Mouse (Mus musculus): ENCODE data around the gene Lrrc8e. TPM values are rescaled to one million over a fixed set of nuclear protein-coding genes. Genes with fewer than 3 reads are reported as not detected.

Gene Lrrc8e
- polyA plus RNA-seq, 1 experiment from 2014 or later: 1.3 TPM

- H3K4me3 ChIP-seq (ENCODE audit: low read depth, low read length): no peak overlapping the region
- WGBS: 48% methylated on average over 10 of the region's 10 CpGs
- no peaks in the 10 kb centered on the region for H3K9me3 ChIP-seq (ENCODE audit: control insufficient read depth, low read length)
- ATAC-seq (replicated peaks; ENCODE audit: low FRiP score, low TSS enrichment, low read depth) (no peak), DNase-seq (ENCODE audit: low spot score) (no peak)
- no peak overlapping the region for H3K9ac ChIP-seq (ENCODE audit: low read length)
- H3K36me3 ChIP-seq (ENCODE audit: control insufficient read depth, insufficient read depth, low read length): no peaks in the 10 kb centered on the region
- no peak overlapping the region for H3K4me2 ChIP-seq (ENCODE audit: low read length)
- no peaks in the 10 kb centered on the region for H3K4me1 ChIP-seq (replicated peaks; ENCODE audit: control insufficient read depth, insufficient read depth, low read length)
- H3K27me3 ChIP-seq (replicated peaks; ENCODE audit: control insufficient read depth, insufficient read depth, low read length): no peaks in the 10 kb centered on the region
- no peak overlapping the region for H3K27ac ChIP-seq (ENCODE audit: low read depth)
Measured at GRCm38 (mm10) chr8:4230612-4231351, 4.2 kb downstream of the Lrrc8e start.

DNA sequence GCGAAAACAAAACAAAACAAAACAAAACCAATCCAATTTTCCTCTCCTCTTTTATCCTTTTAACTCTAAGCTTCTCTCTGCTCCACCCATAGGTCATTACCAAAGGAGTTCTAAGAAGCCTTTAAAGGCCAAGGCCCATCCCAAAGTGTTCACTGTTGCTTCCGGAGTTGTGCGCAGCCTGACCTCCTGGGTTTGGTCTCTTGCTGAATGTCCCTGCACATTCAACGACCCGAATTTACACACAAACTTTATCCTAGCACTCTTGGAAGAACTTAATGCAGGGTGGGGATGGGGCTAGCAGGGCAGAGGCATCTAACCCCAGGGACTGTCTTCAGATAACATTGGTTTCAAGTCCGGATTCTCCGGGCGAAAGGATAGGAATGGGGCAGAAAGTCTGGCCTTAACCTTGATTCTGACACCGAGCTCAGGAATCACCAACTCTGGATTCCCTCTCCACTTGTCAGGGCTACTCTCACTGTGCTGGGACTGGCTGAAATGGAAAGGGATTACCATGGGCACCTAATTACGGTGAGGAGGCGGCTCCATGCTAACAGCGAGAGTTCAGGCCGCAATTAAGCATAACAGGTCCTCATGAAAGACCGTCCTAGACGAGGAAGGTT lies 11.3 kb downstream of the Lrrc8e start:
- Histone ChIP-seq H3K9me3 (ENCODE audit: control insufficient read depth, low read length) (no peaks in the 10 kb centered on the region), H3K27ac (ENCODE audit: low read depth) (peak overlapping the region; percentile 88), H3K9ac (ENCODE audit: low read length) (peak overlapping the region; percentile 53), H3K4me3 (ENCODE audit: low read depth, low read length) (peak overlapping the region; percentile 90), H3K4me2 (ENCODE audit: low read length) (peak overlapping the region; percentile 54), H3K36me3 (ENCODE audit: control insufficient read depth, insufficient read depth, low read length) (peaks cover 10% of the 10 kb centered on the region), H3K4me1 (replicated peaks; ENCODE audit: control insufficient read depth, insufficient read depth, low read length) (peaks cover 20% of the 10 kb centered on the region), H3K27me3 (replicated peaks; ENCODE audit: control insufficient read depth, insufficient read depth, low read length) (no peaks in the 10 kb centered on the region)
- DNase-seq (ENCODE audit: low spot score) (no peak), ATAC-seq (replicated peaks; ENCODE audit: low FRiP score, low TSS enrichment, low read depth) (peak; percentile 8; the same call in 1 of the 2 replicates)
- WGBS: 21% methylated on average over 15 of the region's 15 CpGs

GRCm38 (mm10) chr8:4238434-4239192 lies 12.0 kb downstream of the Lrrc8e start, which contains the start of the genes Map2k7 and Gm49320:
TSS of gene Map2k7 (plus strand) at chr8:4238740.
TSS of gene Gm49320 (plus strand) at chr8:4238865.
- Histone ChIP-seq H3K4me1 (replicated peaks; ENCODE audit: control insufficient read depth, insufficient read depth, low read length) (peaks cover 20% of the 10 kb centered on the region), H3K36me3 (ENCODE audit: control insufficient read depth, insufficient read depth, low read length) (peaks cover 16% of the 10 kb centered on the region), H3K4me3 (ENCODE audit: low read depth, low read length) (peak within 1 kb of the TSS; percentile 90), H3K9me3 (ENCODE audit: control insufficient read depth, low read length) (no peaks in the 10 kb centered on the region), H3K27ac (ENCODE audit: low read depth) (peak within 1 kb of the TSS; percentile 88), H3K9ac (ENCODE audit: low read length) (peak within 1 kb of the TSS; percentile 53), H3K4me2 (ENCODE audit: low read length) (peak within 1 kb of the TSS; percentile 94), H3K27me3 (replicated peaks; ENCODE audit: control insufficient read depth, insufficient read depth, low read length) (no peaks in the 10 kb centered on the region)
- DNase-seq (ENCODE audit: low spot score) (peak; percentile 99), ATAC-seq (replicated peaks; ENCODE audit: low FRiP score, low TSS enrichment, low read depth) (peak; percentile 93)
- WGBS: under 1% methylated on average over 68 of the region's 71 CpGs

DNA sequence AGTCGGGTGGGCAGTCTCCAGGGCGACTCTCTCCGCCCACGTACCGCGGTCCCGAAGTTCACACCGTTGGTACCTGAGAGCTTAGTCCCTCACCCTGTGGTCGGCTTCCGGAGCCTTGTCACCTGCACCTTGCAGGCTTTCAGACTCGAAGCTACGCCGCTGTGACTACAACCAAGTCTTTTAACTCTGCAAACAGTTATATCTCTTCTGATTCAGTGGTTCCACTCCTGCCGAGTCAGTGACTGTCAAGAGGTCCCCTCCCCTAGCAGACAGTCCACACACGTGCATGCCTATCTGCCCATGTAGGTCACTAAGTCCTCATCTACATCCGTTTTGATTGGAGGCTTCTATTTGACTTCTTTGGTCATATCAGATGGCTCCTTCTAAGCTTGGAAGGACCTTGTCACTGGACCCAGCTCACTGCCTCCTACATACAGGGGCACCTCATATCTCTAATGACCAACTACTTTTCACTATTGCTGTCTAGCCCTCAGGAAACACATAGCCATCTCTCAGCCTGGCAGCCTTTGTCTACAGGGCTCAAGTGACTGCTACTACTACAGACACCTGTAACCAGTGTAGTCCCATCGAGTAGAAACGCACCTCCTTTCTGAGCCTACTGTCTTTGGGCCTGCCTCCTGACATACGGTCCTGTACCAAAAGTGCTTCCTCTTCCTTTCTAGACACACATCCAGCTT lies 12.7 kb downstream of the Lrrc8e start:
- peak overlapping the region; percentile 88 for H3K27ac ChIP-seq (ENCODE audit: low read depth)
- WGBS: 12% methylated on average over 19 of the region's 19 CpGs
- ATAC-seq (replicated peaks; ENCODE audit: low FRiP score, low TSS enrichment, low read depth): peak; percentile 29; the same call in 1 of the 2 replicates
- peak overlapping the region; percentile 94 for H3K4me2 ChIP-seq (ENCODE audit: low read length)
- peak overlapping the region; percentile 53 for H3K9ac ChIP-seq (ENCODE audit: low read length)
- no peak for DNase-seq (ENCODE audit: low spot score)
- peaks cover 24% of the 10 kb centered on the region for H3K36me3 ChIP-seq (ENCODE audit: control insufficient read depth, insufficient read depth, low read length)
- no peaks in the 10 kb centered on the region for H3K27me3 ChIP-seq (replicated peaks; ENCODE audit: control insufficient read depth, insufficient read depth, low read length)
- no peaks in the 10 kb centered on the region for H3K9me3 ChIP-seq (ENCODE audit: control insufficient read depth, low read length)
- H3K4me1 ChIP-seq (replicated peaks; ENCODE audit: control insufficient read depth, insufficient read depth, low read length): peaks cover 20% of the 10 kb centered on the region
- H3K4me3 ChIP-seq (ENCODE audit: low read depth, low read length): peak overlapping the region; percentile 90

DNA sequence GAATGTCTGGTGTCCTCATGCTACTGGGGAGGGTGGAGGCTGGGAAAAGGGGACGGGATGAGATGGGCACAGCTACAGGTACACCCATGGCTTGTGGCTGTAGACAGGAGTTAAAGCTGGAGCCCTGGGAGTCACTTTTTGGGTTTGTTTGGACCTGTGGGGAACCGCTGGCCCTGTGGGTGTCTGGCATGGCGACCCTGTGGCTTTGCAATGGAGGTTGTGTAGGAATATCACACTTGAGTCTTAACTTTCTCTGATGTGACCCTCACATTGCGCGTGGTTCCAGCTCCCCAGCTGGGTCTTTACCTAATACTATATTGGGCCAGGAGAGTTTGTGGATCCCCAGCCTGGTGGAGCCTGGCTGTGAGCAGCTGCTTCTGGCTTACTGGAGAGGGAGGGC lies 18.4 kb downstream of the Lrrc8e start:
- peaks cover 72% of the 10 kb centered on the region for H3K36me3 ChIP-seq (ENCODE audit: control insufficient read depth, insufficient read depth, low read length)
- H3K27me3 ChIP-seq (replicated peaks; ENCODE audit: control insufficient read depth, insufficient read depth, low read length): no peaks in the 10 kb centered on the region
- H3K9ac ChIP-seq (ENCODE audit: low read length): no peak overlapping the region
- no peak overlapping the region for H3K4me3 ChIP-seq (ENCODE audit: low read depth, low read length)
- no peak for DNase-seq (ENCODE audit: low spot score)
- ATAC-seq (replicated peaks; ENCODE audit: low FRiP score, low TSS enrichment, low read depth): no peak
- H3K27ac ChIP-seq (ENCODE audit: low read depth): no peak overlapping the region
- WGBS: 96% methylated on average over 5 of the region's 5 CpGs
- peaks cover 11% of the 10 kb centered on the region for H3K4me1 ChIP-seq (replicated peaks; ENCODE audit: control insufficient read depth, insufficient read depth, low read length)
- H3K9me3 ChIP-seq (ENCODE audit: control insufficient read depth, low read length): no peaks in the 10 kb centered on the region
- no peak overlapping the region for H3K4me2 ChIP-seq (ENCODE audit: low read length)

GRCm38 (mm10) chr8:4245737-4246136 lies 19.1 kb downstream of the Lrrc8e start:
- H3K9ac ChIP-seq (ENCODE audit: low read length): no peak overlapping the region
- peaks cover 9% of the 10 kb centered on the region for H3K4me1 ChIP-seq (replicated peaks; ENCODE audit: control insufficient read depth, insufficient read depth, low read length)
- H3K36me3 ChIP-seq (ENCODE audit: control insufficient read depth, insufficient read depth, low read length): peaks cover 73% of the 10 kb centered on the region
- no peaks in the 10 kb centered on the region for H3K9me3 ChIP-seq (ENCODE audit: control insufficient read depth, low read length)
- H3K27ac ChIP-seq (ENCODE audit: low read depth): no peak overlapping the region
- ATAC-seq (replicated peaks; ENCODE audit: low FRiP score, low TSS enrichment, low read depth) (no peak), DNase-seq (ENCODE audit: low spot score) (no peak)
- WGBS: 88% methylated on average over 13 of the region's 13 CpGs
- H3K27me3 ChIP-seq (replicated peaks; ENCODE audit: control insufficient read depth, insufficient read depth, low read length): no peaks in the 10 kb centered on the region
- no peak overlapping the region for H3K4me2 ChIP-seq (ENCODE audit: low read length)
- H3K4me3 ChIP-seq (ENCODE audit: low read depth, low read length): no peak overlapping the region

GRCm38 (mm10) chr8:4247241-4247640 lies 20.6 kb downstream of the Lrrc8e start:
- no peak for ATAC-seq (replicated peaks; ENCODE audit: low FRiP score, low TSS enrichment, low read depth)
- peaks cover 69% of the 10 kb centered on the region for H3K36me3 ChIP-seq (ENCODE audit: control insufficient read depth, insufficient read depth, low read length)
- WGBS: 82% methylated on average over 8 of the region's 8 CpGs

GRCm38 (mm10) chr8:4247951-4248540 lies 21.4 kb downstream of the Lrrc8e start, which contains the start of gene Tgfbr3l:
TSS of gene Tgfbr3l (plus strand) at chr8:4248214.
- Histone ChIP-seq H3K4me1 (replicated peaks; ENCODE audit: control insufficient read depth, insufficient read depth, low read length) (peaks cover 5% of the 10 kb centered on the region; the same call in 1 of the 2 replicates), H3K4me2 (ENCODE audit: low read length) (no peak within 1 kb of the TSS), H3K36me3 (ENCODE audit: control insufficient read depth, insufficient read depth, low read length) (peaks cover 62% of the 10 kb centered on the region), H3K4me3 (ENCODE audit: low read depth, low read length) (no peak within 1 kb of the TSS), H3K27ac (ENCODE audit: low read depth) (no peak within 1 kb of the TSS), H3K9ac (ENCODE audit: low read length) (no peak within 1 kb of the TSS), H3K27me3 (replicated peaks; ENCODE audit: control insufficient read depth, insufficient read depth, low read length) (no peaks in the 10 kb centered on the region), H3K9me3 (ENCODE audit: control insufficient read depth, low read length) (no peaks in the 10 kb centered on the region)
- ATAC-seq (replicated peaks; ENCODE audit: low FRiP score, low TSS enrichment, low read depth) (no peak), DNase-seq (ENCODE audit: low spot score) (no peak)
- 79% methylated on average over 15 of the region's 15 CpGs for WGBS

More at GRCm38 (mm10) chr8:4247241-4247640, 20.6 kb downstream of the Lrrc8e start:
- Histone ChIP-seq H3K9ac (ENCODE audit: low read length) (no peak overlapping the region), H3K4me3 (ENCODE audit: low read depth, low read length) (no peak overlapping the region), H3K4me2 (ENCODE audit: low read length) (no peak overlapping the region), H3K4me1 (replicated peaks; ENCODE audit: control insufficient read depth, insufficient read depth, low read length) (peaks cover 5% of the 10 kb centered on the region; the same call in 1 of the 2 replicates), H3K9me3 (ENCODE audit: control insufficient read depth, low read length) (no peaks in the 10 kb centered on the region), H3K27ac (ENCODE audit: low read depth) (no peak overlapping the region), H3K27me3 (replicated peaks; ENCODE audit: control insufficient read depth, insufficient read depth, low read length) (no peaks in the 10 kb centered on the region)
- DNase-seq (ENCODE audit: low spot score): no peak
